Mouse (Mus musculus) CH12.LX (cell line): ENCODE results near the gene Slc38a10.

Experiments used
- BHLHE40 ChIP-seq: IDR thresholded peaks from 2 replicates; pipeline ENCODE4 v1.6.1; 2011; ENCODE audit warnings: mild to moderate bottlenecking, low read depth, low read length, improper control_type of control experiment
- CTCF ChIP-seq, 2 experiments: IDR thresholded peaks in 1 of 2; conservative IDR thresholded peaks in 1 of 2; 2 replicates each; pipeline ENCODE4 v1.5.1; 2011 to 2012; ENCODE audit warnings: low read depth in 2 of 2, low read length in 2 of 2, improper control_type of control experiment in 1 of 2, inconsistent platforms in 1 of 2, mild to moderate bottlenecking in 1 of 2, moderate library complexity in 1 of 2
- JUND ChIP-seq: conservative IDR thresholded peaks from 2 replicates; pipeline ENCODE4 v1.6.1; 2011; ENCODE audit warnings: low read depth, low read length, improper control_type of control experiment
- MYC ChIP-seq: IDR thresholded peaks from 2 replicates; pipeline ENCODE4 v1.6.1; 2011; ENCODE audit warnings: low read depth, mild to moderate bottlenecking, improper control_type of control experiment, low read length
- NELFE ChIP-seq: IDR thresholded peaks from 2 replicates; pipeline ENCODE4 v1.6.1; 2011; ENCODE audit warnings: low read depth, low read length, improper control_type of control experiment
- POLR2A ChIP-seq: IDR thresholded peaks from 2 replicates; pipeline ENCODE4 v1.6.1; 2011; ENCODE audit warnings: low read depth, mild to moderate bottlenecking, improper control_type of control experiment, low read length
- POLR2AphosphoS2 ChIP-seq: IDR thresholded peaks from 2 replicates; pipeline ENCODE4 v1.6.1; 2011; ENCODE audit warnings: low read depth, low read length, improper control_type of control experiment
- RAD21 ChIP-seq: IDR thresholded peaks from 2 replicates; pipeline ENCODE4 v1.6.1; 2011; ENCODE audit warnings: low read depth, mild to moderate bottlenecking, low read length, improper control_type of control experiment, moderate library complexity
- TCF12 ChIP-seq: IDR thresholded peaks from 2 replicates; pipeline ENCODE4 v1.6.1; 2014; ENCODE audit warnings: low read depth, mild to moderate bottlenecking, inconsistent platforms, low read length, improper control_type of control experiment
- ZC3H11A ChIP-seq: IDR thresholded peaks from 2 replicates; pipeline ENCODE4 v1.6.1; 2012; ENCODE audit warnings: low read depth, mild to moderate bottlenecking, inconsistent platforms, low read length, improper control_type of control experiment

DNA sequence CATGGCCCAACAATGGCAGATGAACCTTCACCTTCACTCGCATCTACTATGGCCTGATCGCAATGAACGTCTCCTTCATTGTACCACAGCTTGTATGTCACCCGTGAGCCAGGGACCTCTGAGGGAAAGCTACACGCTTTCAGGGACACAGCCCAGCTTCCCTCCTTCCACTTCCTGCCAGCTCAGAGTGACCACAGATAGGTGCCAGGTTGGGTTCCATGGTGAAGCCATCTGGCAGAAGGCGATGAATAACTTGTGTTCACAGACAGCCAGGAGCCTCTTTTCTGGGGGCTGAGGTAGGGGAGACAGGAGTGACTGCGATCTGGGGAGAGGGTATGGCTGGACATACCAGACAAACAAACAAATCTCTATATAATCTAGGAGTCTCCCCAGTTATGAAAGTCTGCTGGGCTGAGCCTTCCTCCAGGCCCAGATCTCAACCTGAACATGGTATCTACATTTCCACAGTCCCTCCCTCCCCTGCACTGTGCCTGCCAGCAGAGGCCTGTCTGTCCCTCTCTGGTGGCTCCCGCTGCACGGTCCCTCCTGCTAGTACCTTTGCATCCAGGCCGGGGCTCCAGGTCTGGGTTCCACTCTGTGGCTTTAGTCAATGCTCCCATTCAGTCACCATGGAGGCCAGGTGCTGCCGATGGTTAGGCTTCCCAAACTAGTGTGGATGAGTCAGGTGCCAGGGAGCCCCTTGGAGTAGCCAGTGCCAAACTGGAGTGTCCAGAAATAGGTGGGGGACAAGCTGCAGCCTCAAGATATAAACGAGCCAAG is 95.0 kb downstream of the Slc38a10 start:
- no peak for TF ChIP-seq ZC3H11A
- no peak for TF ChIP-seq TCF12
- TF ChIP-seq POLR2A: no peak
- TF ChIP-seq CTCF (conservative IDR thresholded peaks at IDR 0.05 in 1 of 2, IDR thresholded peaks at IDR 0.05 in 1 of 2; ENCODE audit: low read depth in 2 of 2, low read length in 2 of 2): no peak
- TF ChIP-seq RAD21: no peak
- TF ChIP-seq NELFE: no peak
- TF ChIP-seq POLR2AphosphoS2: no peak
- no peak for TF ChIP-seq BHLHE40
- TF ChIP-seq MYC: no peak
- TF ChIP-seq JUND: no peak
